Mouse (Mus musculus): ENCODE results near the gene Insr.
"Not testable (repeated sequence)": the region's sequence is repeated elsewhere in the genome, so short reads cannot be mapped to it uniquely, and the experiment has no call there.

Gene Insr

DNA sequence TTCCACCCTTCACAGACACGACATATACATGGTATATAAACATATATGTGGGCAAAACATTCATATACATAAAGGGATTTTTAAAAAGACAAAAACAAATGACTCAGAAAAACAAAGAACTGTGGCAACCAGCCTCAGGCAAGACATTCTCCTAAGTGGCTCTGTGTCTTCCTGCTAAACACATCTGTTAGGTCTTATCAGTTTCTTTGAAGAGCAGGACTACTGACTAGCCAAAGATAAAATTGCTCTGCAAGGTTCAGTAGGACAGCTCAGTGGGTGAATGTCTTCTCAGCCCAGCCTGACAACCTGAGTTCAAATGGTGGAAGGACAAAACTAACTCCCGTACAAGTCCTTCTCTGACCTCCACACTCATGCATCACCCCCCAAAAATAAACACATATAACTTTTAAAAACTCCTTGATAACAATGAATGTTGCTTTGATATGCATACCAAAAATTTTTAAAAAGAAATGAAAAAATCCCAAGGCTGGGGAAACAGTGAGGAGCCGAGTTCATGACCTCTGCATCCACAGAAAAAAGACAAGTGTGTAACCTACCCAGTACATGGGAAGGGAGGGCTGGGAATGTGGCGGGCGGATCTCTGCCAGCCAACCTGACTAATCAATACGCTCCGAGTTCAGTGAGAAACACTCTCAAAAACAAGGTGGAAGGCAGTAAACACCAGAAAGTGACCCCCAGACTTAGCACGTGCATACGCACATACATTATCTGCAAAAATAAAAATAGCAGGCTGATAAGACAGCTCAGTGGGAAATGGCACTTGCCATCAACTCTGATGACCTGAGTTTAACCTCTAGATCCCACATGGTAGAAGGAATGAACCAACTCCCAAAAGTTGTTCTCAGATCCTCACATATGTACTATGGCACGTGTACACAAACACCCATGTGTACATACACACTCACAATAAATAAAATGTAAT is 49.0 kb downstream of the Insr start:
- DNase-seq = no peak

DNA sequence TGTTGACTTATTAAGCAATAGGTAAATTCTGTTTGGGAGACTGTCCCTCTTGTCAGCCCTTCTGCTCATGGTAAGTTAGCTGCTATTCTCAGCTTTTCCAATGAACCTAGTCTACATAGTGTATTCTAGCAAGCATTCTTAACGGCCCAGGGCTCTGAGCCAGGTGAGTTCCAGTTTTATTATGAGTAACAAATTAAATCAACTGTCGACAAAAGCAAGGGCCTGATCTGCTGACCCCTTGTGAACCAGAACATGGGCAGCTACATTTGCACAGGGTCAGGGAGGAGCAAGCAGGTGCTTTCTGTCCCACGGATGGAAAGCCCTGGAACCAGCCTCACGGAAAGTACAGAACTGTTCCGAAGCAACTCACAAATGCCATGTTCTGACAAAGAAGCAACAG is 52.0 kb downstream of the Insr start:
- DNase-seq = no peak

DNA sequence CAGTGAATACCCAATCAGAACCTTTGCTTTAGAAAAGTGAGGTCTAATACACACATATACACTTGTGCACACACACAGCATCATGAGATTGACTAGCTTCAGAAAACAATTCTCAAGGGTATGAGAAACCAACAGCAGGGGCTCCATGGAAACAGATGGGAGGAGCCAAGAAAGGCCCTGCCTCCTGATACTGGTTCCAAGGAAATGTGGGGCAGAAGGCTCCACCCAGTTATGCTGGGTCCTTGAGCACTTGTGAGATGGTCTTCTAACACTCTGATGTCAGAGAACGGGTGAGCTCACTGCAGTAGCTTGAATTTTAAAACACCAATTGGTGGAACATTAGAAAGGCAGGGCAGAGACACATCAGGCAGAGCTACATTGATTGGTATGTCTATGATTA is 53.7 kb downstream of the Insr start:
- DNase-seq = no peak

DNA sequence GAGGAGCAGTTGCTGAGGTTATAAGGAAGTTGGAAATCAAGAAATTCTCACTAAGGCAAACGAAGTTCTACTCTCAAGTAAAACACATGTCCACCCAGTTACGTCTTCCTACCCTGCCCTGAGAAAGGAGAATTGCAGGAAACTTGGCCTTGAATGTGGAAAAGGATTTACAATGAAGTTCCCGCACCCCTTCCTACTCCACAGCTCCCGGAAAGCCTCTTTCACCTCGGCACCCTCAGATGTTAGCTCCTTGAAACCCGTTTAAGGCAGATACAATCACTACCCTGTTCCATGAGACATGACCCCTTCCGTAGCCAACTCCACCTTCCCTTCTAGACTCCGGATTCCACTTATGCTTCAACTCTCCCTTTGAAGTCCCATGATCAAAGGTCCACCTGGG is 54.2 kb downstream of the Insr start:
- no peak for DNase-seq

DNA sequence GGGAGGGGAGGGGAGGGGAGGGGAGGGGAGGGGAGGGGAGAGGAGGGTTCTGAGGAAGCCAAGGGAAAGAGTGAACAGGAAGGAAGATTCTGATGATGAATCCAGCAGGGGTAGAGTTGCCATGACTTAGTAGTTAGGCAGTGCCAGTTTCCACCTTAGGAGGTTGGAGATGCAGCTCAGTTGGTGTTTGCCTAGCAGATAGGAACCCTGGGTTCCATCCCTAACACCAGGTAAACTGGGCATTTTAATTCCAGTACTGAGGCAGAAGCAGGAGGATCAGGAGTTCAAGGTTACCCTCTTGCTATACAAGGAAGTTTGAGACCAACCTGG is 56.8 kb downstream of the Insr start:
- DNase-seq = no peak

DNA sequence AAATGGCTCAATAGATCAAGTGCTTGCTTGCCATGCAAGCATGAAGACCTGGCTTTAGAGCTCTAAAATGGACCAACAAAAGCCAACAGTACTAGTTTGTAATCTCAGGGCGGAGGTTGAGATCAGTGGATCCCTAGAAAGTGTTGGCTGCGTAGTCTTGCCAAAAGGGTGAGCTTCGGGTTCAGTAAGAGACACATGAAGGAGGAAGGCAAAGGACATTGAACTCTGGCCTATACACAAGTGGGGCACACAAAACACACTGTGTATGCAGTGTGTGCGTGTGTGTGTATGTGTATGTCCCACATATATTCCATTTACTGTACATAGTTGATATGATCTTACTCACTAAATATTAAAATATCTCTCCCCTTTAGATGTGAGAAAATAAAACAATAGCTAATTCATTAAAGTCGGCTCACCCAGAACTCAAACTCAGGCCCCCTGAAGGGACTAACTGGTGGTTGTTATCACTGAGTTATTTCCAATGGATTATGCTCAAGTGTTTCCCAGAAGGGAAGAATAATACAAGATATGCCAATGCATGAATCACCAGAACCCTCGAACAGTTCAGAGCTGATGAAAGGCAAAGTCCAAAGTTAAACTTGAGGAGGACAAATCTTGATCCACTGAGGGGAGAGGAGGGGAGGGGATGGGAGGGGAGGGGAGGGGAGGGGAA is 57.3 kb downstream of the Insr start:
- no peak for DNase-seq

DNA sequence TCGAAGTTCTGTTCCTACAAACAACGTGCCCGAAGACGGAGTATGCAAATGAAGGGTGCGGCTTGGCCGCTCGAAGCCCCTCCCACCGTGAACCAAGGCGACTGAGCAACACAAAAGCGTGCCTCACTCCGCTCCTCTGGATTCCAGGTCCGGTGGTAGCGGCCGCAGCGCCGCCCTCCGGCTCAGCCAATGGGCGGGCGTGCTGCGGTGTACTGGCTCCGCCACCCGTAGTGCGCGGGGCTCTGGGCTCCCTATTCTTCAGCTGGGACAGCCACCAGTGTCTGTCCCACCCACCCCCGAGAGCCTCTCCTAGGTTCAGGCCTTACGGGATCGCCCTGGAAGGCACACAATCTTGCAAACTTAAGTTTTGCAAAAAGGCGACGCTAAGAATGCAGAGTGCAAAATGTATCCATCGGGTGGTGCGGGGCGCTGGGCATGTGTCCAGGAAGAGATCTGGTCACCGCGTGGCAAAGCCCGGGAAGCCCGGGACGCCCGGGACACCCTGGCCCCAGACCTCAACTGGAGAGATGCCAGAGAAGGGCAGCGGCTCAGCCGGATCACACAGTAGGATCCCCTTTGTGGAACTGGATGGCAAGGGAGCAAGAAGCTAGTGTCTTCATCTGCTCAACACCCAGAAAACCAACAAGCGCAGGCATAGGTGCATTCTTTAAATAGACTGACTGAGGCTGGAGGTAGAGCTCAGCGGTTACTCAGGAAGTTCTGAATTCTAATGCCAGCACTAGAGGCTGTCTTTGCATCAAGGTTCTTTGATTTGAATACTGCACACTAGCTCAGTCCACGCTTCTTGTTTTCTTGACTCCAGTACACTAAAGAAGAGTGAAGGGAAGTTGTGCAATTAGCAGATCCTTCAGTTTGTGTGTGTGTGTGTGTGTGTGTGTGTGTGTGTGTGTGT is 58.1 kb downstream of the Insr start:
- peak; percentile 77 to 84 for DNase-seq

DNA sequence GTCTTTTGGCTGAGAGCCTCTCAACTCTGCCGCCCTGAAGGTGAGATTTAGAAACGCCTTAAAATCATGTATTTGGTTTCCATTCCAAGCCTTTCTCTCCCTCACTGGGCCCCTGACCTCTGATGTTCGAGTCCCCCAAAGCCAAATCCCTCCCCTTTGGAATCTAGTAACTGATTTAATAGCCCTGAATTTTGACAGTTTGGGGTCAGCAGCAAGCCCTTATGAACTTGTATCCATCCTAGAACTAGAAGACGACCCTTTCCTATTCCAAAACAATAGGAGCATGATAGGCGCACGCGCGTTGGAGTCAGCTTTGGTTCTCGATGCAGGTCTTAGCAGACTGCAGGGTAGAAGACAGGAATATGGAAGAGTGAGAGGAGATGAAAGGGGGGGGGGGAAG is 58.9 kb downstream of the Insr start:
- no peak for DNase-seq

DNA sequence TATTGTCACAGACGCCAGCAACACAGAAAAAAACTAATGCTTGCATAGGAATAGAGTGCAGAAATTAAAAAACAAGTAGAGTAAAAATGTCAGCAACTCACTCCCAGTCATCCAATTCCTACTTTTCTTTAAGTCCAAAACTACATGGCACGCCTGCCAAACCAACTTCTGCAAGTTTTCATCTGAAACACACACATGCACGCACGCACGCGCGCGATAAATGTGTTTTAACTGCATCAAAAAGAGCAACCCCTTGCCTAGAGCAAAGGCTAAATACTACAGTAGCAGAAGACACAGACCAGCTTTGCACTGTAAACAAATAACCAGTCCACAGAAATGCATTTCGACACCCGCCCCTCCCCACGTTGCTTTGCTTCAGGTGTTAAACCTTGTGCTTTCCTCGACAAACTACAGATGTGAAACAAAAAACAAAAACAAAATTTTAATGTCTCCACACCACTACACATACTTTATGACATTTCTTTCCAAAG is 59.5 kb downstream of the Insr start:
- DNase-seq = no peak

DNA sequence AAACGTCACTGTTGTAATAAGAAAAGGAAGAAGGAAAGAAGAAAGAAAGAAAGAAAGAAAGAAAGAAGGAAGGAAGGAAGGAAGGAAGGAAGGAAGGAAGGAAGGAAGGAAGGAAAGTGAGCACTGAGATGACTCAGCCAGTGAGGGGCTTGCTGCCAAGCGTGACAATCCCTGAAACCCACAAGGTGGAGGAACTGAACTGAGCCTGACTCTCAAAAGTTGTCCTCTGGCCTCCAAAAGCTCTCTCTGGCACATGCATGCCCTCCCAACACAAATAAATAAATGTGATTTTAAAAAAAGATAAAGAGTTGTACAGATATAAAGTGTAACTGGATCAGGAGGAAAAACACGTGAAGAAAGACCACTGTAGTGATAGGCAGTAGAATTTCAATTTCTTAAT is 60.2 kb downstream of the Insr start:
- DNase-seq = no peak

DNA sequence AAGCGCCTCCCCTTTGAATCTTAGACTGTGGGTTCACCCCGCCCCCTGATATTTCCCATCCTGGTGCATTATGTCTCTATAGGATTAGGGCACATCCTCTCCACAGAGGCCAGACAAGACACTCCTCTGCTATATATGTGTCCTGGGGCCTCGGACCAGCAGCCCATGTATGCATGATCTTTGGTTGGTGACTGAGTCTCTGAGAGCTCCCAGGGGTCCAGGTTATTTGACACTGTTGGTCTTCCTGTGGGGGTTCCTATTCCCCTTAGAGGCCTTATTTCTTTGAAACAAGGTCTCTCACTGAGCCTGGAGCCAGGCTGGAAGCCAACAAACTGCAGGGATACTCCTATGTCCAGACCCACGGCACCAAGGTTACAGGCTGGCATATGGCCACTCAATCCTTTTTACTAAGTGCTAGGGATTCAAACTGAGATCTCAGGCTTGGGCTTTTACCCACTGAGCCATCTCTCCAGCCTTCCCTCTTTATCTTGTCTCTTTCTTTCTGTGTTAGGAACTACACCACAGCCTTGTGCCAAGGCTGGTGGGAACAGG is 62.8 kb downstream of the Insr start:
- peak in 1 of 2 experiments; percentile 28 for DNase-seq

DNA sequence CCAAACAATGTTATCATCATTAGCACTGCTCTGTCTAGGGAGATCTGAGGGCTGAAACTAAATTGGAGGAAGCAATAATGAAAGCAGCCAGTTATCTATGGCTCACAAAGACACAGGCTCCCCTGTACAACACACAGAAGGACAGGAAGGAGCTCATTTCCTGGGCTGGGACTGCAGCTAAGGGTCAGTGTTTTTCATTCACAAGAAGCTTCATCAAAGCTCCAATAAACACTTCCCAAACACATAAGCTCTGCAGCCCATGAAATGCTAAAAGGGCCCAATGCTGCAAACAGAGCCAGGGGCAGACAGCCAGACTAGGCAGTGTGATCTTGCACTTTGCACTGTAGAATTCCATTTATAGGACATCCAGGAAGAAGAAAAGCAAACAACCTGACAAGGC is 63.9 kb downstream of the Insr start:
- DNase-seq = no peak

DNA sequence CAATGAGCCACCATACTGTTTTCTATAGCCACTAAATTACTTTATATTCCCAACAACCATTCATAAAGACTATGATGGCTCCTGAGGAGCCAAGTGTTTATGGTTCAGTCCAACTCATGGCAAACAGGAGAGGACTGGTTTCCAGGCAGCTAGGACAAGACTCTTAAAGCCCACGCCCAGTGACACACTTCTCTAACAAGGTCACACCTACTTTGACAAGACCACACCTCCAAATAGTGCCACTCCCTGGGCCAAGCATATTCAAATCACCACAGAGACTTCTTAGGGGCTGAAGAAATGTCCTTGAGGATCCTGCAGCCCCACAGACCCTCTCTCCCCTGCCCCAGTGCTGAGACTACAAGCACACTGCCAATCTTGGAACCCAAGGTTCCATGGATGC is 64.8 kb downstream of the Insr start:
- DNase-seq = no peak

DNA sequence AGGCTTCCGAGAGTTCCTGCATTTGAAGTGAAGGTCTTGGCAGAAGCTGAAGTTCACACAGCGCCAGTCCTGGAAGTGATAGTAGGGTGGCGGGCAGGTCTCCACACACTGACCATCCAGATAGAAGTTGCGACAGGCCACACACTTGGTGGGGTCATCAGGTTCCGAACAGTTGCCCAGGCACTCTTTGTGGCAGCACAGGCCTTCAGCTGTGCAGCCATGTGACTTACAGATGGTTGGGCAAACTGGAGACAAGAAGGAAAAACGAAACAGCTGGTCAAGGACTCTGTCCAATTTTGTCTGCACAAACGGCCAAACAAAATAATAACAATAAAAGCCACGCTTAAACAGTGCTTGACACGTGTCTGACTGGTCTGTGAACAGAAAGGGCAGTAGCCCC is 68.0 kb downstream of the Insr start:
- peak; percentile 32 to 41 for DNase-seq

DNA sequence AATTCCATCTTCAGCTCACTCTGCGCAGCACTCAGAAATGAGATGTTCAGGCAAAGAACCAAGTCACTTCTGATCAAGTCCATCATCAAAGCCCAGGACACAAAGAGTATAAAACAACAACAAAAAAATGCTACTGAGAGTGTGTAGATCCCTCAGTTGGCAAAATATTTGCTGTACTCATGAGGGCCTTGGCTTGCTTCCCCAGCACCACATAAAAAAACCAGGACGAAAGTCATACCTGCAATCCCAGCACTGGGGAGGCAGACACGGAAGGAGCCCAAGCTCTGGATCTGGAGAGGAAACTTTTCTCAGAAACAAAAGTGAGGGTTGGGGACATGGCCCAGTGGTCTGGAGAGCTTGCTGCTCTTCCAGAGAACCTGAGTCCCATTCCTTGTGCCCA is 69.5 kb downstream of the Insr start:
- DNase-seq = no peak

DNA sequence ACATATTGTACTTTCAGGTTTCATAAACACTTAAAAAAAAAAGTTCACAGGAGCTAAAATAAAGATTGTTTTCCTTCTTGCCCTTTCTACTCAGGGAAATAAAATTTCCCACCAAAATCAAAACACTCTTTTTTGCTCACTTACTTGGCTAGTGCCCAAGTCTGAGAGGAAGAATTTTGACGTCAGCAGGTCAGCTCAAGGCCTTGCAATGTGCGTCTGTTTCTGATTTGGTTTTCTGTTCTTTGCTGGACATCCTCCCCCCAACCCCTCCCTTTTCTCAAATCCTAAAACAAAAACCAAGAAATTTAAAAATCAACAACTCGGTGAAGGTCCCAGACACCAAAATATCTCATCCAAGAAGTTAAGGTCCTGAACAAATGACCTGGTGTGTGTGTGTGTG is 70.1 kb downstream of the Insr start:
- DNase-seq = no peak

DNA sequence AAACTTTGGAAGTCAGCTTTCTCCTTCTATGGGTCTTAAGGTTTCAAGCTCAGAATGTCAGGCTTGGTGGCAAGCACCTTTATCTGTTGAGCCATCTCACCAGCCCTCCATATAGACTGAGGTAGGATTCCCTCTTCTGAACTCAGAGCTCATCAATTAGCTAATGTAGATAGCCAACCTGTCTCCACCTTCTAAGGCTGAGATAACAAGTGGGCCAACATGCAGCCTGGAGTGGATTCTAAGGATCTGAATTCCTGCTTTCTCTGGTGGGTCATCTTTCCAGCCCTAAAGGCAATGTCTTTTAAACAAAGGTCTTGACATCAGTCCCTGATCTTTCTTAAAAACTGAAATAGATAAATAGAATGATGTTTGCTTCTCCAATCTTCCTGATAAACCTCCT is 70.7 kb downstream of the Insr start:
- DNase-seq = no peak

DNA sequence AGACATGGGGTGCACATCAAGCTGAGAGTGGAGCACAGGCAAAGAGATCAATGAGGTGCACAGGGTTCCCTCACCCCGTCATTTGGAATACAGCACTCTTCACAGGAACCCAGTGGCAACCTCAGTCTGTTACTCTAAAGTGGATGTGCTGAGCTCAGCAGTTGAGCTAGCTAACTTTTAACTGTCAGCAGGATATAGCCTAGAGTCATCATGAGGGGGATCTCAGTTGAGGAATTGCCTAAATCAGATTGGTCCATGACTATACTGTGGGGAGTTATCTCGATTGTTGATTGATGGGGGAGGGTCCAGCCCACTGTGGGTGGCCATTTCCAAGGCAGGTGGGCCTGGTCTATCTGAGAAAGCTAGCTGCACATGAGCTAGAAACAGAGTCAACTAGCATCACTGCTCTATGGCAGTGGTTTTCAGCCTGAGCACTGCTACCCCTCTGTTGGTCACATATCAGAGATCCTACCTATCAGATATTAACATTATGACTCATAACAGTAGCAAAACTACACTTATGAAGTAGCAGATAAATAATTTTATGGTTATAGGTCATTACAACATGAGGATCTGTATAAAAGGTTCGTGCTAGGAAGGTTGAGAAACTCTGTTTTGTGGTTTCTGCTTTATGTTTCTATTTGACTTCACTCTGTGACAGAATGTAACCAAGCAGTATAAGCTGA is 74.5 kb downstream of the Insr start:
- no peak for DNase-seq

DNA sequence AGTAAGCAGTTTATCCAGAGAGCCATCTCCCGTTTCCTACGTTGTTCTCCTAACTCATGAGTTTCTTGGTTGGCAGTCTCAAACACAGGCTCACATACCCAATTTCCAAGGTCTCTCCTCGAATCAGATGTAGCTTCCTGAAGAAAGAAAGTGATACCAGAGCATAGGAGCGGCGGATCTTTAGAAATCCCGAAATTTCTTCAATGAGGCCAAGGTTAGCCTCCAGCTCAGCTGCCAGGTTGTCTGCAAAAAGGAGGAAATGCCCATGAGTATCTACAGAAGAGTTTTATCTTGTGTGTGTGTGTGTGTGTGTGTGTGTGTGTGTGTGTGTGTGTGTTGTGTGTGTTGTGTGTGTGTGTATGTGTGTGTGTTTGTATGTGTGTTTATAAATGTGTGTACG is 76.6 kb downstream of the Insr start:
- no peak for DNase-seq

DNA sequence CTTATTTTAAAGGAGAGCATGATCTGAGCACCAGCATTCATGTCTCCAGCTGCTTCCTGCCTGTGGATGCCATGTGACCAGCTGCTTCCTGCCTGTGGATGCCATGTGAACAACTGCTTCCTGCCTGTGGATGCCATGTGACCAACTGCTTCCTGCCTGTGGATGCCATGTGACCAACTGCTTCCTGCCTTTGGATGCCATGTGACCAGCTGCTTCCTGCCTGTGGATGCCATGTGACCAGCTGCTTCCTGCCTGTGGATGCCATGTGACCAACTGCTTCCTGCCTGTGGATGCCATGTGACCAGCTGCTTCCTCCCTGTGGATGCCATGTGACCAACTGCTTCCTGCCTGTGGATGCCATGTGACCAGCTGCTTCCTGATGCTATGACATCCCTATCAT is 85.1 kb downstream of the Insr start:
- not testable (repeated sequence) for DNase-seq

DNA sequence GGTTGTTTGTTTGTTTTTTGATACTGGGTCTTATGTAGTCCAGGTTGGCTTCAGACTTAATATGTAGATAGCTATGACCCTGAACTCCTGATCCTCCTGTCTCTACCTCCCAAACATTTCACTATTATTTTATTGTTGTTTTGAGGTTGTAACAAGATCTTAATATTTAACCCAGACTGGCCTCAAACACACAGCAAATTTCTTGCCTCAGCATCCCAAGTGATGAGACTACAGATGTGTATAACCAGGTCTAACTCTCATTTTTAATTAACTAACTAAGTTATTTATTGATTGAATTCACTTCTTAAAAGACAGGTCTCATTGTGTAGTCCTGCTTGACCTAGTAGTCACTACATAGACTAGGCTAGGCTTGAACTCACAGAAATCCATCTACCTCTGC is 88.4 kb downstream of the Insr start:
- no peak for DNase-seq

DNA sequence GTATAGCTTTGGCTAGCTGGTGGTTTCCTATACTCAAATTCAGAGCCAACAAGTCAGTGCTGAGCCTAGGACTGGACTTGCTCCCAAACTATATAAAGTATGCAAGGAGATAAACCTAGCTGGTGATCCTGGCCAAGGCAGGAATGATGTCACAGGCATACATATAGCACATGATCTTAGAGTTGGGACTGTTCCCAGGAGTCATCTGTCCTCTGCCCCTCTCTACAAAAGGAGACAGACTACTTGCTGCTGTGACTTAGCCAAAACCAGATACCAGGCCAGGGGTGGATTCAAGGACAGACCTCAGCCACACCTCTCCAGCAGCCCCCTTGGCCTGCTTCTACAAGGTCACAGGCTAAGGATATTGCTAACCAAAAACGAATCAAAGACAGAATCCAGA is 92.0 kb downstream of the Insr start:
- DNase-seq = no peak

Data from cerebellum, postnatal 36 days (tissue).